Mouse (Mus musculus) retina, adult 2 months (tissue): ENCODE results near the gene Ints13.

Experiments used
- DNase-seq: peaks from one replicate; pipeline ENCODE4 v3.0.0-alpha.2; 2012; ENCODE audit warnings: low read depth, low spot score

The Ints13 gene

GRCm38 (mm10) chr6:146540386-146540785 is 37.2 kb downstream of the Ints13 start:
- DNase-seq: no peak

GRCm38 (mm10) chr6:146538661-146539060 is 39.0 kb downstream of the Ints13 start:
- no peak for DNase-seq

GRCm38 (mm10) chr6:146538071-146538470 is 39.6 kb downstream of the Ints13 start:
- no peak for DNase-seq

GRCm38 (mm10) chr6:146537111-146537510 is 40.5 kb downstream of the Ints13 start:
- no peak for DNase-seq

- DNase-seq: no peak
These were observed 42.1 kb downstream of the Ints13 start for GRCm38 (mm10) chr6:146535501-146535900.

- no peak for DNase-seq
These were observed 44.5 kb downstream of the Ints13 start for GRCm38 (mm10) chr6:146533146-146533545.

- no peak for DNase-seq
These were observed 46.9 kb downstream of the Ints13 start for GRCm38 (mm10) chr6:146530769-146531168.

GRCm38 (mm10) chr6:146530363-146530762 is 47.3 kb downstream of the Ints13 start:
- no peak for DNase-seq

- DNase-seq: no peak
These were observed 50.1 kb downstream of the Ints13 start for GRCm38 (mm10) chr6:146527537-146527936.

GRCm38 (mm10) chr6:146525500-146525899 is 52.1 kb downstream of the Ints13 start:
- no peak for DNase-seq

GRCm38 (mm10) chr6:146521456-146522245 is 56.0 kb downstream of the Ints13 start:
- DNase-seq: no peak

GRCm38 (mm10) chr6:146519019-146519418 is 58.6 kb downstream of the Ints13 start:
- no peak for DNase-seq

- DNase-seq: no peak
These were observed 61.7 kb downstream of the Ints13 start for GRCm38 (mm10) chr6:146515936-146516335.

- DNase-seq: no peak
These were observed 63.1 kb downstream of the Ints13 start for GRCm38 (mm10) chr6:146514531-146514948.

- no peak for DNase-seq
These were observed 63.7 kb downstream of the Ints13 start for GRCm38 (mm10) chr6:146513899-146514298.

GRCm38 (mm10) chr6:146513384-146513783 is 64.3 kb downstream of the Ints13 start:
- no peak for DNase-seq

- no peak for DNase-seq
These were observed 66.1 kb downstream of the Ints13 start for GRCm38 (mm10) chr6:146511511-146511910.

GRCm38 (mm10) chr6:146509891-146510290 is 67.7 kb downstream of the Ints13 start:
- no peak for DNase-seq

- DNase-seq: no peak
These were observed 73.2 kb downstream of the Ints13 start for GRCm38 (mm10) chr6:146504459-146504858.

GRCm38 (mm10) chr6:146502856-146503255 is 74.8 kb downstream of the Ints13 start:
- no peak for DNase-seq

- DNase-seq: no peak
These were observed 75.5 kb downstream of the Ints13 start, which contains the start of gene Itpr2 for GRCm38 (mm10) chr6:146501866-146502804. TSS of gene Itpr2 (minus strand) at chr6:146502223.

GRCm38 (mm10) chr6:146501316-146501865 is 76.2 kb downstream of the Ints13 start:
- no peak for DNase-seq
